Mouse (Mus musculus): ENCODE results near the gene Tmem94. TPM values are rescaled to one million over a fixed set of nuclear protein-coding genes. Genes with fewer than 3 reads are reported as not detected.

Gene Tmem94
- polyA plus RNA-seq, 1 experiment = 132 TPM

- 97% methylated on average over 2 of the region's 2 CpGs for WGBS
- Histone ChIP-seq H3K36me3 (ENCODE audit: control insufficient read depth, insufficient read depth, low read length) (peaks cover 67% of the 10 kb centered on the region), H3K4me1 (ENCODE audit: control insufficient read depth, insufficient read depth, insufficient read length, low read length) (peaks cover 24% of the 10 kb centered on the region), H3K27ac (ENCODE audit: insufficient read depth, low read depth, low read length) (no peak overlapping the region), H3K4me3 (ENCODE audit: low read depth, low read length) (no peak overlapping the region), H3K27me3 (ENCODE audit: control insufficient read depth, insufficient read depth, low read length) (no peaks in the 10 kb centered on the region)
- no peak for TF ChIP-seq POLR2A (IDR thresholded peaks at IDR 0.05; ENCODE audit: low read depth, low read length)
- no peak for TF ChIP-seq CTCF (IDR thresholded peaks at IDR 0.05; ENCODE audit: extremely low read depth, insufficient read length, insufficient replicate concordance, low read depth, low read length)
Observed at GRCm38 (mm10) chr11:115845819-115846218, 80.6 kb downstream of the Tmem94 start.

Other genes with a start within 250 kb of the Tmem94 start
- 3.6 and 7.0 TPM in 2 replicates for gene Sumo2, start 229.2 kb upstream of the Tmem94 start, polyA plus RNA-seq (2012; rRNA removed)
- 12.6 and 16.8 TPM in 2 replicates for gene Nup85, start 201.0 kb upstream of the Tmem94 start, polyA plus RNA-seq (2012; rRNA removed)
- 11.8 and 13.3 TPM in 2 replicates for gene Mrps7, start 161.5 kb upstream of the Tmem94 start, polyA plus RNA-seq (2012; rRNA removed)
- 12.6 and 14.7 TPM in 2 replicates for gene Gga3, start 161.4 kb upstream of the Tmem94 start, polyA plus RNA-seq (2012; rRNA removed)
- gene Mif4gd, start 152.5 kb upstream of the Tmem94 start, polyA plus RNA-seq (2012; rRNA removed) = 49.4 and 108 TPM in 2 replicates
- gene Slc25a19, start 137.1 kb upstream of the Tmem94 start, polyA plus RNA-seq (2012; rRNA removed) = 11.3 and 19.6 TPM in 2 replicates
- 13.0 and 34.8 TPM in 2 replicates for gene Grb2, start 56.8 kb upstream of the Tmem94 start, polyA plus RNA-seq (2012; rRNA removed)
- 26.1 and 52.6 TPM in 2 replicates for gene Caskin2, start 48.2 kb downstream of the Tmem94 start, polyA plus RNA-seq (2012; rRNA removed)
- gene Tsen54, start 49.3 kb downstream of the Tmem94 start, polyA plus RNA-seq (2012; rRNA removed) = 24.3 and 40.8 TPM in 2 replicates
- gene Llgl2, start 58.6 kb downstream of the Tmem94 start, polyA plus RNA-seq (2012; rRNA removed) = 140 and 268 TPM in 2 replicates
- gene Myo15b, start 93.0 kb downstream of the Tmem94 start, polyA plus RNA-seq (2012; rRNA removed) = 539 and 1,655 TPM in 2 replicates
- gene Smim5, start 134.5 kb downstream of the Tmem94 start, polyA plus RNA-seq (2012; rRNA removed) = 0.72 and 2.2 TPM in 2 replicates
- 8.8 and 9.7 TPM in 2 replicates for gene Smim6, start 146.6 kb downstream of the Tmem94 start, polyA plus RNA-seq (2012; rRNA removed)
- gene Sap30bp, start 167.8 kb downstream of the Tmem94 start, polyA plus RNA-seq (2012; rRNA removed) = 15.2 and 27.1 TPM in 2 replicates
- gene Recql5, start 168.0 kb downstream of the Tmem94 start, polyA plus RNA-seq (2012; rRNA removed) = 5.8 and 9.2 TPM in 2 replicates
- 53.2 and 133 TPM in 2 replicates for gene Itgb4, start 209.3 kb downstream of the Tmem94 start, polyA plus RNA-seq (2012; rRNA removed)
- gene Galk1, start 247.3 kb downstream of the Tmem94 start, polyA plus RNA-seq (2012; rRNA removed) = 39.5 and 53.3 TPM in 2 replicates

All from small intestine, adult 2 months (tissue).